Mouse (Mus musculus): Measurements from ENCODE around the gene Epb42.
"Not testable (repeated sequence)": the region's sequence is repeated elsewhere in the genome, so short reads cannot be mapped to it uniquely, and the experiment has no call there.

Epb42 gene

GRCm38 (mm10) chr2:121007925-121008663 is 28.8 kb downstream of the Epb42 start, which contains the start of gene Ccndbp1:
Gene Ccndbp1 (plus strand): TSS chr2:121008403.
- peak; percentile 86 for DNase-seq (ENCODE audit: low read depth, low spot score)

DNA sequence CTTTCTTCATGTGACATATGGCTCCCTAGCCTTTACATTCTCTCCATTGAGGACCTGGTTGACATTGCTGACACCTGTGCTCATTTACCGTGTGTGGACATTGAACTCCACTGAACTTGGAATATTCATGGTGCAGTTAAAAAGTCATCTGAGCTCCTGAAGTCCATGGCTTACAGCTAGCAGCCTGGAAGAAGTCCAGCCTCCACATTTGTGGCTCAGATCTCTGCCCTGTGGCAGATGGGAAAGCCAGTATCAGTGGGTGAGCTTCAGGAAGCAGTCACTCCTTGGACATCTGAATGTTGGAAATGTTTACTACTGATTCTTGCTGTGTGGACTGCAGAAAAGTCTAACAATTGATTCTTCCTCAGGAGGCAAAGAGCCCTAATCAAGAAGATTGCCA is 29.9 kb downstream of the Epb42 start:
- DNase-seq (ENCODE audit: low read depth, low spot score), result no peak

DNA sequence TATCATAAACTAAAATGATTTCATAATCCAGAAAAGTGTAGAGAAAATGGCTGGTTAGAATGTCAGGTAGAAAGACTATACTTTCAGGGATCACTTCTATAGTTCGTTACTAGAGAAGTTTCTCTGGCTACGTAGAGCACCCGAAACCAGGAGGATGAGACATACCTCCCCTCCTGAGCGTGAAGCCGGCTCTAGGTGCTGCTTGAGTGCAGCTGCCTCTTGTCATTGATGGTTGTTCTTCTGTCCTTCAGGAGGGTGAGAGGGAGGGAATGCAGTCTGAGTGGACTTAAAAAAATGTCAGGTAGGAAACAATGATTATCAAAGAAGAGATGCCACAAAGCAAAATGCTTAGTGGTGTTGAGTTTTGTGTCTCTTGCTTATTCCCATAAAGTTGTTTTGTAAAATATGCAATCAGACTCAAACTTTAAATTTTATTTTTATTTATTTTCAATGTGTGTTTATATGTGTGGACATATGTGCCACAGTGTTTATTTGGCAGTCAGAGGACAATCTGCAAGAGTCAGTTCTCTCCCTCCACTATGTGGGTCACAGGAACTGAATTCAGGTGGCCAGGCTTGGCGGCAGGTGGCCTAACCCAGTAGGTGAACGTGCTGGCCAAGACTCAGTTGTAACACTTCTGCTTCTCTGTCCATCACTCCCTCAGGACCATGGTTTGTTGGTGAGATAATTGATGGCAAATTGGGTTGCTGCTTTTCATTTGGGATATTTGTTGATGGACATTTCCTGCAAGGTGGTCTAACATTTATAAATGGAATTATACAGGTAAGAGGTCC is 32.7 kb downstream of the Epb42 start:
- DNase-seq (ENCODE audit: low read depth, low spot score), result no peak

GRCm38 (mm10) chr2:121003586-121003985 is 33.3 kb downstream of the Epb42 start:
- no peak for DNase-seq (ENCODE audit: low read depth, low spot score)

DNA sequence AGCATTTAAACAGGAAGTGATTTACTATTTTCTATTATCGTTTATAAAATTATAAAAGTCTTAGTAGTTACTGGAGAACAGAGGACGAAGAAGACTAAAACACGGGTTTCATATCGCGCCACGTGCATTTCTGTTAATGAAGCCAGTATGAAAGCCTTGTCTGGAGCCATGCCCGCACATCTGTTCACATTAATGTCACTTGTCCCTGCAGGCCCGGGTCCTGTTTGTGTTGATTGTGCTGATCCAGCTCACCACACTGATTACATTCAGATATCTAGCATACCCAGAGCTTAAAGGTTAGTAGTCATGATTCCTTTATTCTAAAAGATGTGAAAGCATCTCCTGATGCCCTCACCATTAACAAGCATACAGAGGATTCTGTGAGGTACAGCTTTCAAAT is 38.0 kb downstream of the Epb42 start:
- no peak for DNase-seq (ENCODE audit: low read depth, low spot score)

DNA sequence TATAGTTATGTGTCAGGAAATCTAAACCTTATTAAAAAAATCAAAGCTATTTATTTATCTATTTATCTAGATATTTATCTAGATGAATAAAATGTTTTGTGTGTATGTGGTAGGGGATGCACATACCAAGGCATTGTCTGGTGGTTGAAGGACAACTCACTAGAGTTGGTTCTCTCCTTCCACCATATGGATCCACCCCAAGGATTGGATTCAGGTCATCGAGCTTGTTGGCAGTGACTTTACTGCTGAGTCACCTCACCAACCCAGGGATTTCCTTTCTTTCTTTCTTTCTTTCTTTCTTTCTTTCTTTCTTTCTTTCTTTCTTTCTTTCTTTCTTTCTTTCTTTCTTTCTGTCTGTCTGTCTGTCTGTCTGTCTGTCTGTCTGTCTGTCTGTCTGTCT is 40.3 kb downstream of the Epb42 start:
- not testable (repeated sequence) for DNase-seq (ENCODE audit: low read depth, low spot score)

GRCm38 (mm10) chr2:120991196-120991595 is 45.7 kb downstream of the Epb42 start:
- no peak for DNase-seq (ENCODE audit: low read depth, low spot score)

DNA sequence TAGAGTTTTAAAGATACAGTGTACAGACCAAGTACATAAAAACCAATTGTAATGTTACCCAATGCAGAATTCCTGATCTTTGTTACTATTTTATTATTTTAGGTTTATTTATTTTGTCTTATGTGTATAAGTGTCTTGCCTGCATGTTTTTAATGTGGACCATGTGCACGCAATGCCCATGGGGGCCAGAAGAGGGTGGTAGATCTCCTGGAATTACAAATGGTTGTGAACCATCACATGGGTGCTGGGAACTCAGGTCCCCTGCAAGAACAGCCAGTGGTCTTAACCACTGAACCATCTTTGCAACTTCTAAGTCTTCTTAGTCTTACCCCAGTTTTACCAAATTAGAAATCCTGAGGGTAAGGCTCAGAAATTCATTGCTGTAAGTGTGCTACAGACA is 51.6 kb downstream of the Epb42 start:
- DNase-seq (ENCODE audit: low read depth, low spot score), result no peak

- DNase-seq (ENCODE audit: low read depth, low spot score), result no peak
Measured at GRCm38 (mm10) chr2:120983611-120984010, 53.3 kb downstream of the Epb42 start.

DNA sequence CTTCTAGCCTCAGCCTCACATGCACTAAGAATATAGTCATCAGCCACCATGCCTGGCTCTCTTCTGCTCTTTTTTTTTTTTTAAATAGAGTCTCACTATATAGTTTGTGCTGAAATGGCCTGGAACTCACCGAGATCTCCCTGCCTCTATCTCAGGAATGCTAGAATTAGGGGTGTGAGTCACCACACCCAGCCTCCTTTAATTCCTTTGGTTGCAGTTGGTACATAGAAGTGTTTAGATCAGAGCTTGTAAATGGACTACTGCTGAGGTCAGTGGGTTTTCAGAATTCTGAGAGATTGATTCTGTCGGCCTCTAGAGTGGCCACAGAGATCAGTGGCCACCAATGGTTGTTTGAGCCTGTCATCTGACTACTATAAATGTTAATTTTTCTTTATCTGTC is 56.0 kb downstream of the Epb42 start:
- DNase-seq (ENCODE audit: low read depth, low spot score), result no peak

DNA sequence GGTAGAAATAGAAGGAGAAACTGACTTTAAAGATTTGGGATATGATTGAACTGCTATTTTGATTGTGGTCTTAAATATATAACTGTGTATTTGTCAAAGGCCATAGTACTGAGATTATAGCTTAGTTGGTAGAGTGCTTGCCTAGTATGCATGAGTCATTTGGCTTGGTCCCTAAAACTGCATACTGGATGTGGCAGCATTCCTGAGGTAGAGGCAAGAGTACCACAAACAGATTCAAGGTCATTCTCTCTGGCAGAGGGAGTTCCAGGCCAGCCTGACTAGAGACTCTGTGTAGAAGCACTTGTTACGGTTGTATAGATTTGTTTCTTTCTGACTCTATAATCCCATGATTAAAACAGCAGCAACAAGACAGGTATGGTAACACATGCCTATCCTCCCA is 57.1 kb downstream of the Epb42 start:
- DNase-seq (ENCODE audit: low read depth, low spot score), result no peak

DNA sequence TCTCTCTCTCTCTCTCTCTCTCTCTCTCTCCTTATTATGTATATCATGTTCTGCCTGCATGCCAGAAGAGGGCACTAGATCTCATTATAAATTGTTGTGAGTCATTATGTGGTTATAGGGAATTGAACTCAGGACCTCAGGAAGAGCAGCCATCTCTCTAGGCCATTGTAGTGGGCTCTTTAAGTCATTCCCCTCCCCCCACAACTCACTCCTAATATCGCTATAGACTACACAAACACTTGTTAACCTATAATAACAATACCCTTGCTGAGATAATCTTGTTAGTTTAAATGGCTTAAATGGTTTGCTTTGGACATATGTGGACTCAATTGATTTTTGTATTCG is 58.2 kb downstream of the Epb42 start:
- no peak for DNase-seq (ENCODE audit: low read depth, low spot score)

DNA sequence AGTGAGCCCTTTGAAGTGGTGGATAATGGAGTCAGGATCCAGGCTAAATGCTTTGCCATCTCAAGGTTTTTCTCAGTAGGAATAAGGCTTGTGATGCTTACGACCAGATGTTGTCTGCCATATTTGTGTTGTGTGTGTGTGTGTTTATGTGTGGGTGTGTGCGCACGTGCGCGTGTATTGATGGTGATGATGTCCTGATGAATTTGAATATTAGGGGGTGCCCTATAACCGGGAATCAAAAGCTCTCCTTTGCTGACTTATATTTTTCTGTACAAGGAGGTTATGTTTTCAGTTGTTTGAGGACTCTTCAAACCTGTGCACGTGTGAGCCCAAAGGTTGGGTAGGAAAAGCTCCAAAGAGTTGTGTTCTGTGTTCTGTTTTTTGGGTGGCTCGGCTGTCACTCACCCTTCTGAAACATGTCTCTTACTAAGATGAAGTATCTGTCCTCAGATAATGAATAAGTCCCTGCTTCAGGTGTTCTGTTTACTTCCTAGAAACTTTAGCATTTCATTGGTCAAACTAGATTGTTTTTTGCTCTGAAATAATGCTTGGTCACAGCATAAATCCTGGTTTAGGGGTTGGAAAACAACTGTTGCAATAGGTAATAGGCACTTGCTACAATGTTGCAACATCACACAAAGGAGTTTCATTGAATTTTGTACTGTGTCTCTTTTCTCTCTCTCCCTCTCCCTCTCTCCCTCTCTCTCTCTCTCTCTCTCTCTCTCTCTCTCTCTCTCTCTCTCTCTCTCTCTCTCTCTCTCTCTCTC is 58.8 kb downstream of the Epb42 start:
- no peak for DNase-seq (ENCODE audit: low read depth, low spot score)

DNA sequence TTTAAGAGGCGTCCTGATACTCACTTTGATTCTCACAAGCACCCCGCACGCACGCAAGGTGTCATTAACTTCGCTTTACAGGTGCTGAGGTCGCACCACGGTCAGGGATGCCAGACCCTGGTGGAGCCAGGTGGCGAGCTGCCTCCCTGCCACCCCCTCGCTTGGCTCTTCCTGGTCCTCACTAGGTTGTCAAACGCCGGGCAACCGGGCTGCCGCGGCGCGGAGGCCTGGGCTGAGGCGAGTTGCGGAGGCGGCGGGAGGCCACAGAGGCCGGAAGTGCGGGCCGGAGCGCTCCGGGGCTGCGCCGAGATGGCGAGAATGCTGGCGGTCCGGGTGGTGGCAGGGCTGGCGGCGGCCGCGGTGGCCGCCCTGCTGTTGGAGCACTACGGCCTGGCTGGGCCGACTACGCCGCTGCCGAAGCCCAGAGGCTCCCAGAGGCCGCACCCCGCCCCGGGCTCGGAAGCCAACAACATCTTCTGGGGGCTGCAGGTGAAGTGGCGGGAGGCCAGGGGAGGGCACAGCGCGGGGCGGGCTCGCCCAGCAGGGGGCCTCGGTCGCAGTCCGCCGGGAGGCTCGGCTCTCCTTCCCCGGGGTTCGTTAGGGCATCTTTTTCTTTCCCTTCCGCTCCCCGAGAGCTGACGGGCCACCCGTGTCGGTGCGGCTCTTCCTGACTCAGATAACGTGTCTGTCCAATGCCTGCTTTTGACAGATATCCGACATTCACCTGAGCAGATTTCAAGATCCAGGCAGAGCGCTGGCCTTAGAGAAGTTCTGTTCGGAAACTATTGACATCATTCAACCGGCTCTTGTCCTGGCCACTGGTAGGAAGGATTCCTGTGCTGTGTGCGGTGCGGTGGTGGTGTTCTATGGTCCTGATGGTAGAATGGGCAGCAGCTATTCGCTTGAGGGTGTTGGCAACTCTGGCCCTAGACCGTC is 59.6 kb downstream of the Epb42 start, which contains the start of gene Tmem62:
Gene Tmem62 (plus strand): TSS at position 28 of the 936 bp plus-strand sequence.
- DNase-seq (ENCODE audit: low read depth, low spot score), result no peak

GRCm38 (mm10) chr2:120976308-120976707 is 60.6 kb downstream of the Epb42 start:
- DNase-seq (ENCODE audit: low read depth, low spot score), result no peak

GRCm38 (mm10) chr2:120972964-120973363 is 63.9 kb downstream of the Epb42 start:
- DNase-seq (ENCODE audit: low read depth, low spot score), result no peak

DNA sequence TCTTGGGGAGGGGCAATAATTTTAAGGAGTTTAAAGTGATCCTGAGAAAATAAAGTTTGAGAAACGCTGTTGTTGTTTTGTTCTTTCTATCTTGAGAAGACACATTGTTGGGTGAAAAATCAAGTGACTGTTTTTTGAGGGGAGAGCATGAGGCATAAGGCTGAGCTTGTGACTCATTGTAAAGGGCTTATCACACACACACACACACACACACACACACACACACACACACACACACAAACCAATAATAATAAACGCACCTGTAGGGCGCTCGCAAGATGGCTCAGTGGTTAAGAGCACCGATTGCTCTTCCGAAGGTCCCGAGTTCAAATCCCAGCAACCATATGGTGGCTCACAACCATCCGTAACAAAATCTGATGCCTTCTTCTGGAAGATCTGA is 64.6 kb downstream of the Epb42 start:
- DNase-seq (ENCODE audit: low read depth, low spot score), result not testable (repeated sequence)

GRCm38 (mm10) chr2:120971766-120972165 is 65.1 kb downstream of the Epb42 start:
- no peak for DNase-seq (ENCODE audit: low read depth, low spot score)

- DNase-seq (ENCODE audit: low read depth, low spot score), result peak; percentile 70
Measured at GRCm38 (mm10) chr2:120970559-120971080, 66.3 kb downstream of the Epb42 start, which contains the start of gene Ubr1. Gene Ubr1 (minus strand): TSS chr2:120970715.

DNA sequence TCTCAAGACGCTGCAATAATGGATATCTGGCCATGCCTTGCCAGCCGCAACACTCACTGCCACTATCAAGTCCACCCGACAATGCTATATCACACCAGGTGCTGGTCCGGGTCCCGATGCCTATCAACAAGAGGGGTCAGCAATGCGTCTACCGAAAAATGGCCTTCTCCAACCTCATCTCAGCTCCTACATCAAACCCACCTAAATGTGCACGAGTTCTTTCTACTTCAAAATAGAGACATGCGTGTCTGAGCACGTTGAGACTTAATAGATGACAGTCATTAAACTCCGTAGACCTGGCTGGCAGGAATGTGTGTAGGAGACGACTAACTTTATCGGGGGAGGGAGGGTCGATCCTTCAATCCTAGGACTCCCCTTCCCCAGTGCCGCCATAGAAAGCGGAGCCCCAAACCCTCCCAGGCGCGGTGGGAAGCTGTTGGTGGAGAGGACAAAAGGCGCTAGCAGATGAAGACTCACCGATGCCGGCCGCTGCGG is 66.8 kb downstream of the Epb42 start:
- no peak for DNase-seq (ENCODE audit: low read depth, low spot score)

Data from retina, adult 2 months (tissue).